Mouse (Mus musculus) skeletal muscle tissue, postnatal 0 days (tissue): Measurements from ENCODE around the gene Trip13. TPM values are rescaled to one million over a fixed set of nuclear protein-coding genes. Genes with fewer than 3 reads are reported as not detected.

Experiments
- microRNA-seq, 2 experiments: library from miRNA; unstranded; fragments of <30 nt; microRNA quantifications; one replicate each; pipeline ENCODE4; 2016
- polyA plus RNA-seq: library from polyadenylated mRNA; unstranded; fragments of >200 nt; fragmentation: Nextera tagmentation; extraction: Ambion mirVana; gene quantifications from 2 replicates; pipeline ENCODE4 v1.2.1, GENCODE M21; 2015

Gene Trip13
- 6.0 and 7.8 TPM in 2 replicates for polyA plus RNA-seq

DNA sequence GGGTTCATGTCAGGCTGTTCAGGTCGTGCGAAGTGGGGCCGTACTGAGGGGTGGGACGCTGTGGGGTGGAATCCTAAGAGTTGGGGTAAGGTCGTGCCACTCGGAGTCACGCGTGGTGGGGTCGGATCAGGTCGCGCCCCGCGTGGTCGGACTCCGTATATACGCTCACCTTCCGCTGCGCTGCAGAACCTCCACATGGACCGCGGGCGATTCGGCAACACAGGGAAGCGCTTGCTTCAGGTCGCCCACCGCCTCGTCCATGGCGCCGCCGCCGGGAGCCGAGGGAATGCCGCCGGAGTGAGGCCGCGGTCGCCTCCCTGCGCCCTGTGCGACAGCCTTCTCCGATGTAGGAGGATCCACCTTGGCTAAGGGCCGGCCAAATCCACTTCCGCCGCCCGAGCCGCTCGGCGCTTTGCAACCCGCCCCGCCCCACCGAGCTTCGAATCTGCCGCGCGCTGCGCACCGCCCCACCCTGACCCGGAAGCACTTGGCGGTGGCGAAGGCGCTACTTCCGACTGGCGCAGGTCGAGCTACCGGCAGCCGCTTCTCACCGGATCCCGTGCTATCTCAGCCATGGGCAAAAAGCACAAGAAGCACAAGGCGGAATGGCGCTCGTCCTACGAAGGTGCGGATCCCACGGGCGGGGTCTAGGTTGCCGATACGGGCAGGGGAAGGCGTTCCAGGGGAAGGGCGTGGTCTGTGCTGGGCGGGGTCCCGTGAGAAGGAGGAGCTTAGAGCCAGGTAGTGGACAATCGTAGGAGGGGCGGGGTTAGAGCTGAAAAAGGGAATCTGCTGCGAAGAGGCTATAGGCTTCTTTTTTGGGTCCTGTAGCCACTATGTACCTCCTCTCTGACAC, at the start of gene Trip13, which contains the start of gene Brd9:
TSS of gene Trip13 (minus strand) at position 464 of the 856 bp plus-strand sequence.
TSS of gene Brd9 (plus strand) at position 491 of the 856 bp plus-strand sequence.

GRCm38 (mm10) chr13:73963551-73963950, 26.0 kb upstream of the Trip13 start, which contains the start of gene Zdhhc11:
Zdhhc11 (plus strand) TSS chr13:73963851.

Small RNA genes lying within 50 kb of the gene (microRNA-seq; reads per million reads assigned to microRNA genes)
- gene Gm25197, result 0 reads per million in 2 experiments

Other genes starting within 250 kb of the Trip13 start
- 0.06 and 0.19 TPM in 2 replicates for gene Slc6a19, start 232.9 kb downstream of the Trip13 start, polyA plus RNA-seq
- gene Slc12a7, start 204.7 kb downstream of the Trip13 start, polyA plus RNA-seq, result 4.8 and 5.1 TPM in 2 replicates
- gene Nkd2, start 90.2 kb downstream of the Trip13 start, polyA plus RNA-seq, result 1.6 and 1.7 TPM in 2 replicates
- 19.8 and 20.0 TPM in 2 replicates for gene Brd9, start within 50 bp of the Trip13 start, polyA plus RNA-seq
- not detected in 2 replicates for gene Zdhhc11, start 26.1 kb upstream of the Trip13 start, polyA plus RNA-seq
- gene Tppp, start 71.6 kb upstream of the Trip13 start, polyA plus RNA-seq, result 5.8 and 6.2 TPM in 2 replicates
- gene Cep72, start 124.5 kb upstream of the Trip13 start, polyA plus RNA-seq, result 3.0 TPM in 2 replicates
- gene Slc9a3, start 183.7 kb upstream of the Trip13 start, polyA plus RNA-seq, result 0.17 TPM in 1 of 2 replicates, not detected in the other